ENCODE assay signal across 21 mouse cellular contexts in the genomic region with DNA sequence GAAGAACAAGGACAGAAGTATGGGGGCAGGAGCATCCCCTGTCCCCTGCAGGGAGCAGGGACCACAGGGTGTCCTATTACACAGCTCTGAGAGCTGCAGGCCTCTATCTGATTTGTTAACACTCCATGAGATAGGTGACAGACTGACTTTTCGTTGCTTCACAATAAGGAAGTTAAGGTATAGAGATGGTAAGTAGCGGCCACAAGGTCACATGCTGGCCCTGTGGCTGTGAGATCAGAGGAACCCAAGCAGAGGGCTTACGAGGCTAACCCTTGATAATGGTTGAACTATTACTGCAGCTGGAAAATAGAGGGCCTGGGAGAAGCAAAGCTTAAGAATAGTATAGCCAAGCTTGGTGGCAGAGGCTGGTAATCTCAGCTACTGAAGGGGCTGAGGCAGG. TPM values are rescaled to one million over a fixed set of nuclear protein-coding genes. Genes with fewer than 3 reads are reported as not detected.
DNase-seq lines count a peak whose midpoint lies in the region; ATAC-seq lines count a peak whose summit lies in the region.
"Had no signal": no experiment of that assay in that cellular context is flagged by ENCODE, and none has a peak within 500 bp of the region (broad histone marks: within the 10 kb centered on the region; RNA-seq: fewer than 3 reads in every experiment).

No protein-coding gene starts in this region.

- ATAC-seq in heart, embryonic 11.5 days (replicated peaks; ENCODE audit: insufficient number of reproducible peaks, low FRiP score, low TSS enrichment): no peak
- no peak for ATAC-seq in kidney, embryonic 15.5 days (replicated peaks; ENCODE audit: low FRiP score)
- ATAC-seq in embryonic facial prominence, embryonic 13.5 days (ENCODE audit: insufficient number of reproducible peaks, insufficient read depth, low FRiP score, low TSS enrichment, low read depth): no peak
- ATAC-seq in limb, embryonic 13.5 days (ENCODE audit: low FRiP score, low read depth): no peak
- ATAC-seq: forebrain, postnatal 0 days had no signal

- DNase-seq in heart, adult 8-10 months (ENCODE audit: low spot score): no peak
- DNase-seq in kidney, postnatal 25 days: no peak
- DNase-seq in left cerebral cortex, adult 11 months (ENCODE audit: low spot score): no peak
- no peak for DNase-seq in left cerebral cortex, adult 8-10 months (ENCODE audit: low spot score in 2 of 2)
- DNase-seq: adrenal gland, adult 2 months; cerebellum, adult 2 months; forebrain, postnatal 0 days; gastrocnemius, adult 2 months; heart, adult 11 months; kidney, adult 9 months; layer of hippocampus, postnatal 36 days; thymus, postnatal 14 days had no signal

- 25% methylated on average over 3 of the region's 3 CpGs for WGBS in heart, embryonic 11.5 days (ENCODE audit: insufficient replicate concordance)
- WGBS in kidney, embryonic 15.5 days: 50% methylated on average over 3 of the region's 3 CpGs
- 37% methylated on average over 3 of the region's 3 CpGs for WGBS in embryonic facial prominence, embryonic 13.5 days
- 31% methylated on average over 3 of the region's 3 CpGs for WGBS in limb, embryonic 13.5 days

- peaks cover 15% of the 10 kb centered on the region for H3K27me3 ChIP-seq in heart, embryonic 11.5 days (ENCODE audit: control insufficient read depth, insufficient read depth, low read length)
- H3K27me3 ChIP-seq in kidney, embryonic 15.5 days: peaks cover 80% of the 10 kb centered on the region
- peaks cover 66% of the 10 kb centered on the region for H3K27me3 ChIP-seq in embryonic facial prominence, embryonic 13.5 days
- peaks cover 80% of the 10 kb centered on the region for H3K27me3 ChIP-seq in limb, embryonic 13.5 days

- H3K36me3 ChIP-seq in heart, embryonic 11.5 days (ENCODE audit: control insufficient read depth, insufficient read depth, low read length): no peaks in the 10 kb centered on the region
- no peaks in the 10 kb centered on the region for H3K36me3 ChIP-seq in kidney, embryonic 15.5 days
- no peaks in the 10 kb centered on the region for H3K36me3 ChIP-seq in embryonic facial prominence, embryonic 13.5 days
- peaks cover 3% of the 10 kb centered on the region; the same call in 1 of the 2 replicates for H3K36me3 ChIP-seq in limb, embryonic 13.5 days
- H3K36me3 ChIP-seq: forebrain, embryonic 10.5 days; midbrain, embryonic 12.5 days; neural tube, embryonic 12.5 days had no signal

- no peaks in the 10 kb centered on the region for H3K9me3 ChIP-seq in heart, embryonic 11.5 days (replicated peaks; ENCODE audit: control insufficient read depth, low read length)
- no peaks in the 10 kb centered on the region for H3K9me3 ChIP-seq in kidney, embryonic 15.5 days (replicated peaks)
- H3K9me3 ChIP-seq in embryonic facial prominence, embryonic 13.5 days: no peaks in the 10 kb centered on the region
- no peaks in the 10 kb centered on the region for H3K9me3 ChIP-seq in limb, embryonic 13.5 days
- H3K9me3 ChIP-seq: forebrain, embryonic 10.5 days; midbrain, embryonic 12.5 days; neural tube, embryonic 12.5 days had no signal

- H3K27ac ChIP-seq in heart, embryonic 11.5 days (ENCODE audit: low read depth, low read length): no peak overlapping the region
- H3K27ac ChIP-seq in kidney, embryonic 15.5 days: no peak overlapping the region
- no peak overlapping the region for H3K27ac ChIP-seq in embryonic facial prominence, embryonic 13.5 days
- no peak overlapping the region for H3K27ac ChIP-seq in limb, embryonic 13.5 days
- H3K27ac ChIP-seq: forebrain, embryonic 10.5 days; layer of hippocampus, adult 2 months; liver, embryonic 14.5 days; midbrain, embryonic 12.5 days; neural tube, embryonic 12.5 days had no signal

- H3K4me1 ChIP-seq in heart, embryonic 11.5 days (ENCODE audit: control insufficient read depth, insufficient read depth, low read length): peaks cover 67% of the 10 kb centered on the region
- peaks cover 72% of the 10 kb centered on the region for H3K4me1 ChIP-seq in kidney, embryonic 15.5 days
- peaks cover 78% of the 10 kb centered on the region for H3K4me1 ChIP-seq in embryonic facial prominence, embryonic 13.5 days
- H3K4me1 ChIP-seq in limb, embryonic 13.5 days: peaks cover 94% of the 10 kb centered on the region

- H3K4me2 ChIP-seq in heart, embryonic 11.5 days: peak overlapping the region; percentile 99
- H3K4me2 ChIP-seq in kidney, embryonic 15.5 days: peak overlapping the region; percentile 96
- H3K4me2 ChIP-seq in embryonic facial prominence, embryonic 13.5 days: peak overlapping the region; percentile 98
- peak overlapping the region; percentile 90 for H3K4me2 ChIP-seq in limb, embryonic 13.5 days (replicated peaks)
- H3K4me2 ChIP-seq: midbrain, embryonic 12.5 days had no signal

- peak overlapping the region; percentile 57; the same call in 1 of the 2 replicates for H3K4me3 ChIP-seq in heart, embryonic 11.5 days (ENCODE audit: low read depth, low read length)
- peak overlapping the region; percentile 63; the same call in 1 of the 2 replicates for H3K4me3 ChIP-seq in kidney, embryonic 15.5 days (replicated peaks)
- no peak overlapping the region for H3K4me3 ChIP-seq in embryonic facial prominence, embryonic 13.5 days
- H3K4me3 ChIP-seq in limb, embryonic 13.5 days: peak overlapping the region; percentile 65
- H3K4me3 ChIP-seq: forebrain, embryonic 10.5 days; gastrocnemius, adult 2 months; layer of hippocampus, adult 2 months; midbrain, embryonic 12.5 days; neural tube, embryonic 12.5 days had no signal

- peak overlapping the region; percentile 34; the same call in 1 of the 2 replicates for H3K9ac ChIP-seq in heart, embryonic 11.5 days (ENCODE audit: low read depth, low read length)
- H3K9ac ChIP-seq in kidney, embryonic 15.5 days: no peak overlapping the region
- H3K9ac ChIP-seq in embryonic facial prominence, embryonic 13.5 days: no peak overlapping the region
- H3K9ac ChIP-seq in limb, embryonic 13.5 days: peak overlapping the region; percentile 43; the same call in 1 of the 2 replicates
- H3K9ac ChIP-seq: forebrain, postnatal 0 days; liver, embryonic 14.5 days; midbrain, embryonic 12.5 days; neural tube, embryonic 12.5 days had no signal

RNA-seq across cellular contexts. Expression of gene Wnt11, which starts 5.9 kb away (rescaled TPM):
- 24.5 and 24.7 TPM in 2 replicates for polyA plus RNA-seq in heart, embryonic 11.5 days (2014; fragmentation: Nextera tagmentation; extraction: Ambion mirVana)
- total RNA-seq in heart, adult 8-10 months (2022): 1 to 10 TPM; 4.2 to 7.8 (median 6.4) TPM
- polyA plus RNA-seq in kidney, embryonic 15.5 days (2015; fragmentation: Nextera tagmentation; extraction: Ambion mirVana): 35.5 and 36.9 TPM in 2 replicates
- polyA plus RNA-seq in embryonic facial prominence, embryonic 13.5 days (2015; fragmentation: Nextera tagmentation; extraction: Ambion mirVana): 10.8 and 12.4 TPM in 2 replicates
- 37.2 and 38.3 TPM in 2 replicates for polyA plus RNA-seq in limb, embryonic 13.5 days (2015; fragmentation: Nextera tagmentation; extraction: Ambion mirVana)
- total RNA-seq in left cerebral cortex, adult 8-10 months (2022): under 1 TPM in 3 of 4 experiments, not detected in 1; 0.30 to 0.91 (median 0.52) TPM

Comparison
In these comparisons a context has a peak if more than half of its experiments do, and no peak if none do; other contexts are left out.
1. H3K9ac ChIP-seq: peak in heart, embryonic 11.5 days (single experiment) and limb, embryonic 13.5 days (single experiment); none in kidney, embryonic 15.5 days (single experiment) and embryonic facial prominence, embryonic 13.5 days (single experiment).
2. Peak in every context shown above with its lines, with median percentiles within 50 percentile points of each other: H3K4me2 ChIP-seq.